Mouse (Mus musculus): ENCODE measurements around the gene Rbpj. TPM values are rescaled to one million over a fixed set of nuclear protein-coding genes. Genes with fewer than 3 reads are reported as not detected.

The Rbpj gene
- total and polyA plus RNA-seq, 2 experiments from 2014 or later = 12.6 to 22.0 TPM

- H3K4me3 ChIP-seq (ENCODE audit: low read depth, low read length) = no peak overlapping the region
- no peaks in the 10 kb centered on the region for H3K9me3 ChIP-seq (replicated peaks; ENCODE audit: control insufficient read depth, low read length)
- no peak for ATAC-seq (ENCODE audit: insufficient read depth, low read depth)
- H3K9ac ChIP-seq (replicated peaks; ENCODE audit: low read depth, low read length) = no peak overlapping the region
- DNase-seq (ENCODE audit: low spot score) = peak; percentile 44
- no peaks in the 10 kb centered on the region for H3K27me3 ChIP-seq (ENCODE audit: control insufficient read depth, insufficient read depth, low read length)
- no peaks in the 10 kb centered on the region for H3K4me1 ChIP-seq (ENCODE audit: control insufficient read depth, insufficient read depth)
- no peak overlapping the region for H3K27ac ChIP-seq (ENCODE audit: low read depth)
- TF ChIP-seq EP300 (IDR thresholded peaks at IDR 0.05; ENCODE audit: low read depth) (no peak), CTCF (IDR thresholded peaks at IDR 0.05; ENCODE audit: low read depth) (peak; percentile 47)
- no peaks in the 10 kb centered on the region for H3K36me3 ChIP-seq (replicated peaks; ENCODE audit: control insufficient read depth, insufficient read depth, low read length)
- no peak overlapping the region for H3K4me2 ChIP-seq (ENCODE audit: low read depth, low read length)
These were observed 132.6 kb downstream of the Rbpj start for GRCm38 (mm10) chr5:53598510-53598909.

- no peak overlapping the region for H3K9ac ChIP-seq (replicated peaks; ENCODE audit: low read depth, low read length)
- no peaks in the 10 kb centered on the region for H3K4me1 ChIP-seq (ENCODE audit: control insufficient read depth, insufficient read depth)
- no peaks in the 10 kb centered on the region for H3K27me3 ChIP-seq (ENCODE audit: control insufficient read depth, insufficient read depth, low read length)
- no peak overlapping the region for H3K4me3 ChIP-seq (ENCODE audit: low read depth, low read length)
- no peak for ATAC-seq (ENCODE audit: insufficient read depth, low read depth)
- no peak overlapping the region for H3K27ac ChIP-seq (ENCODE audit: low read depth)
- WGBS = 89% methylated on average over 1 of the region's 1 CpGs
- no peaks in the 10 kb centered on the region for H3K9me3 ChIP-seq (replicated peaks; ENCODE audit: control insufficient read depth, low read length)
- DNase-seq (ENCODE audit: low spot score) = no peak
- TF ChIP-seq EP300 (IDR thresholded peaks at IDR 0.05; ENCODE audit: low read depth) (no peak), CTCF (IDR thresholded peaks at IDR 0.05; ENCODE audit: low read depth) (no peak)
- H3K36me3 ChIP-seq (replicated peaks; ENCODE audit: control insufficient read depth, insufficient read depth, low read length) = no peaks in the 10 kb centered on the region
- H3K4me2 ChIP-seq (ENCODE audit: low read depth, low read length) = no peak overlapping the region
These were observed 133.2 kb downstream of the Rbpj start for GRCm38 (mm10) chr5:53599116-53599515.

DNA sequence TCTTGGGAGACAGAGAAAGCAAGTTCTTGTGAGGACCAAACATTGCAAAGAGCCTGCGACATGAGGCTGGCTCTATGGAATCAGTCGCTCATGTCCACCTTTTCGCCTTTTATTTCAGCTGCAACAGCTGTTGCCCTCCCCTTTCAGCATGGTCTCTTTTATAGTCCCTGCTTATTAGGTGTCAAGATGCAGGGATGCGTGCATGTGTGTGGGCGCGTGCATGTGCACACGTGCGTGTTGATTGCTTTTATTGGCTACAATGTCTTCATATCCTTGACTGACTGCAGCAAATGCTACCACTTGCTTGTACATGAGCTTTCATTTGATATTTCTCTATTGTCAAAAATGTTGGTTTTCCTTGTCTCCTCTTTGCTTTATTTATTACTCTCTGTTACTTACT is 136.2 kb downstream of the Rbpj start:
- no peak for TF ChIP-seq CTCF (IDR thresholded peaks at IDR 0.05; ENCODE audit: low read depth)
- TF ChIP-seq EP300 (IDR thresholded peaks at IDR 0.05; ENCODE audit: low read depth) = no peak
- no peaks in the 10 kb centered on the region for H3K36me3 ChIP-seq (replicated peaks; ENCODE audit: control insufficient read depth, insufficient read depth, low read length)
- no peaks in the 10 kb centered on the region for H3K9me3 ChIP-seq (replicated peaks; ENCODE audit: control insufficient read depth, low read length)
- ATAC-seq (ENCODE audit: insufficient read depth, low read depth) (no peak), DNase-seq (ENCODE audit: low spot score) (no peak)
- H3K4me3 ChIP-seq (ENCODE audit: low read depth, low read length) = no peak overlapping the region
- H3K4me1 ChIP-seq (ENCODE audit: control insufficient read depth, insufficient read depth) = 0 out of 2 replicates have a peak, but pooled peaks cover 1% of the 10 kb centered on the region
- H3K27ac ChIP-seq (ENCODE audit: low read depth) = no peak overlapping the region
- 91% methylated on average over 8 of the region's 8 CpGs for WGBS
- no peaks in the 10 kb centered on the region for H3K27me3 ChIP-seq (ENCODE audit: control insufficient read depth, insufficient read depth, low read length)
- no peak overlapping the region for H3K4me2 ChIP-seq (ENCODE audit: low read depth, low read length)
- no peak overlapping the region for H3K9ac ChIP-seq (replicated peaks; ENCODE audit: low read depth, low read length)

DNA sequence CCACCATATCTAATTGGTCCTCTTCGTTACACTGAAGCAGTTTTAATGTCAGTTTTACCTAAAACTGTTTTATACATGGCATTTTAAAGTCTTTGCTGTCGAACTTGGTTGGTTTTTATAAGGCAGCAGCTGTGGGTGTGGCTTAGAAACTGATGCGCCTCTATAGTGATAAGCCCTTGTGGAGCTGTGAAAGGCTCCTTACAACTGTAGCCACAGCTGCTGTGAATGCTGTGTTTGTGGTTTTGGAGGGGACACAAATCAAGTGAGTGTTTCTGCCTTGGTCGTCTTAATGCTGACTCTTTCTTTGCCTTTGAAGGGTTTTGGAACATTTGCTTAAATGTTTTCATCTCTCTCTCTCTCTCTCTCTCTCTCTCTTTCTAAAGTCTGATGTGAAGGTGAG is 139.5 kb downstream of the Rbpj start:
- 65% methylated on average over 4 of the region's 4 CpGs for WGBS
- H3K4me2 ChIP-seq (ENCODE audit: low read depth, low read length) = no peak overlapping the region
- no peaks in the 10 kb centered on the region for H3K9me3 ChIP-seq (replicated peaks; ENCODE audit: control insufficient read depth, low read length)
- H3K27ac ChIP-seq (ENCODE audit: low read depth) = no peak overlapping the region
- H3K9ac ChIP-seq (replicated peaks; ENCODE audit: low read depth, low read length) = no peak overlapping the region
- no peak overlapping the region for H3K4me3 ChIP-seq (ENCODE audit: low read depth, low read length)
- ATAC-seq (ENCODE audit: insufficient read depth, low read depth) = no peak
- no peaks in the 10 kb centered on the region for H3K36me3 ChIP-seq (replicated peaks; ENCODE audit: control insufficient read depth, insufficient read depth, low read length)
- no peak for DNase-seq (ENCODE audit: low spot score)
- H3K27me3 ChIP-seq (ENCODE audit: control insufficient read depth, insufficient read depth, low read length) = no peaks in the 10 kb centered on the region
- H3K4me1 ChIP-seq (ENCODE audit: control insufficient read depth, insufficient read depth) = 0 out of 2 replicates have a peak, but pooled peaks cover 7% of the 10 kb centered on the region
- TF ChIP-seq EP300 (IDR thresholded peaks at IDR 0.05; ENCODE audit: low read depth) (no peak), CTCF (IDR thresholded peaks at IDR 0.05; ENCODE audit: low read depth) (no peak)

DNA sequence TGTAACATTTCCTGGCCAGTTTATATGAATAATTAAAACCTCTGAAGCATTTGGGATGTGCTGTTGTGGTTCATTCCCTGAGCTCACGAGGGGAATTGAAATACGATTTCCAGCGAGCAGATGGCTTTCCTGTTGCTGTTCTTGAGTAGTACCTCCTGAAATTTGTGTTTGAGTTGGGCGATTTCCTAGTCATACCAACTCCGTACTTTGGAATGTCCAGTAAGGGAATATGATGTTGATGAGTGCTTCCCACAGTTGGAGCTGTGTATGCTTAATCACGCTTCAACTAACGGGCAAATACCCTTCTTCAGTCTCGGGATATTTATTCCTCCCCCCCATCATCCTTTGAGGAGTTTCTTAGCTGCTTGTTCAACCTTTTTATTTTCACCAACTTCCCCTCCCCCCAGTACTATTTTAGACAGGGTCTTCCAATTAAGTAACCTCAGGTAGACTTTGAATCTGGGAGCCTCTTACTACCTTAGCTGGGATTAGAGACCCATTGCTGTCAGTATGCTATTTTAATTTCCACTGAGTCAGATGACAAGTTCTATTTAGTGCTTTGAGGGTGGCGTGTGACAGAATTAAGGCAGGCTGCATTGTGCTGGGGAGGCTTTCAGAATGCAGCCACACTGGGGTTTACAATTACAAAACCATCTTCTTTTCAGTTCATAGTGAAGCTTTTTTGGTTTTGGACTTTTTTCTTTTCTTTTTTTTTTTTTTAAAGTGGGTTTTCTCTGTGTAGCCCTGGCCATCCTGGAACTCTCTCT is 141.5 kb downstream of the Rbpj start:
- Histone ChIP-seq H3K4me3 (ENCODE audit: low read depth, low read length) (no peak overlapping the region), H3K4me1 (ENCODE audit: control insufficient read depth, insufficient read depth) (0 out of 2 replicates have a peak, but pooled peaks cover 7% of the 10 kb centered on the region), H3K27me3 (ENCODE audit: control insufficient read depth, insufficient read depth, low read length) (no peaks in the 10 kb centered on the region), H3K9ac (replicated peaks; ENCODE audit: low read depth, low read length) (no peak overlapping the region), H3K27ac (ENCODE audit: low read depth) (no peak overlapping the region), H3K9me3 (replicated peaks; ENCODE audit: control insufficient read depth, low read length) (no peaks in the 10 kb centered on the region), H3K36me3 (replicated peaks; ENCODE audit: control insufficient read depth, insufficient read depth, low read length) (no peaks in the 10 kb centered on the region), H3K4me2 (ENCODE audit: low read depth, low read length) (no peak overlapping the region)
- ATAC-seq (ENCODE audit: insufficient read depth, low read depth) (no peak), DNase-seq (ENCODE audit: low spot score) (no peak)
- TF ChIP-seq CTCF (IDR thresholded peaks at IDR 0.05; ENCODE audit: low read depth) (no peak), EP300 (IDR thresholded peaks at IDR 0.05; ENCODE audit: low read depth) (no peak)
- WGBS = 50% methylated on average over 9 of the region's 9 CpGs

DNA sequence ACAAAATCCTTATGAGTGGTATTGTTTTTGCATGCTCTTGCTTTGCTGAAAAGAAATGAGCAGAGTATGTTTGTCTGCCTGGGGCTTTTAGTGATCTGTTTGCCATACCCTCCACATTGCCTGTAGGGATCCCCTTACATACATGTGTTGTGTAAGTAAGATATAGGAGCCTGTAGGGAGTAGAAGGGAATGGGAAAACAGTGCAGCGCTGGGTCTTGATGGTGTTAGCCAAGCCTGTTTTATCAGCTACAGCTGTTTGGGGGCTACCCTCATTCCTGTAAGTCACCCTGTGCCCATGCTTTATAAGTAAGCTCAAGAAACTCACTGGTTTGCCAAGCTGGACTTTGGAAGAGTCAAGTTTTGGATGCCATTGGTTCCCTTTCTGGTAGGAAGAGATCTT is 152.9 kb downstream of the Rbpj start:
- H3K36me3 ChIP-seq (replicated peaks; ENCODE audit: control insufficient read depth, insufficient read depth, low read length) = no peaks in the 10 kb centered on the region
- no peak overlapping the region for H3K27ac ChIP-seq (ENCODE audit: low read depth)
- 78% methylated on average over 1 of the region's 1 CpGs for WGBS
- H3K27me3 ChIP-seq (ENCODE audit: control insufficient read depth, insufficient read depth, low read length) = no peaks in the 10 kb centered on the region
- no peak overlapping the region for H3K4me3 ChIP-seq (ENCODE audit: low read depth, low read length)
- DNase-seq (ENCODE audit: low spot score) = no peak
- no peak overlapping the region for H3K9ac ChIP-seq (replicated peaks; ENCODE audit: low read depth, low read length)
- peaks cover 6% of the 10 kb centered on the region; the same call in 1 of the 2 replicates for H3K9me3 ChIP-seq (replicated peaks; ENCODE audit: control insufficient read depth, low read length)
- TF ChIP-seq EP300 (IDR thresholded peaks at IDR 0.05; ENCODE audit: low read depth) = no peak
- TF ChIP-seq CTCF (IDR thresholded peaks at IDR 0.05; ENCODE audit: low read depth) = no peak
- H3K4me1 ChIP-seq (ENCODE audit: control insufficient read depth, insufficient read depth) = 0 out of 2 replicates have a peak, but pooled peaks cover 7% of the 10 kb centered on the region
- ATAC-seq (ENCODE audit: insufficient read depth, low read depth) = no peak
- H3K4me2 ChIP-seq (ENCODE audit: low read depth, low read length) = no peak overlapping the region
